ENCODE assay signal across 8 mouse cellular contexts in the genomic region with DNA sequence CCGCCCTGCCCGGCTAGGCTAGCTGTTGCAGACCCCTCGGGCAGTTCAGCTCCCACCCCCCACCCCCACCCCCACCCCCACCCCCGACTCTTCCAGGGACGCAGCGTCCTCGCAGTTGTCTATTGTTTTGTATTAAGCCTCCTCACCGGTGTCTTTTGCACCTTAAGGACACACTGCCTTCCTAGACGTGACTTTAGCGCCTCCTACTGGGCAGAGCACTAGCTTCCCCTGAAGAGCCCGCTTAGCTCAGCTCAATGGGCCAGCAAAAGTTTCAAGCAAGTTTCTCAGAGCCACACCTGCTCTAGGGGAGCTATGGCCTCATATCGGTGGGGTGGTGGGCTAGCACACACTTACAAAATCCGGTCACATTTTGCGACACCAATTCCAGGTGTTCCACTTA. TPM values are rescaled to one million over a fixed set of nuclear protein-coding genes. Genes with fewer than 3 reads are reported as not detected.
DNase-seq lines count a peak whose midpoint lies in the region; ATAC-seq and TF ChIP-seq lines count a peak whose summit lies in the region.

No protein-coding gene starts in this region.

- ATAC-seq in embryonic facial prominence, embryonic 12.5 days (ENCODE audit: insufficient number of reproducible peaks, insufficient read depth, low FRiP score, low TSS enrichment): no peak

- H3K4me1 ChIP-seq in MEL (ENCODE audit: control insufficient read depth in 1 of 2, insufficient read depth in 2 of 2, low read length in 2 of 2): peaks cover 8 to 22% of the 10 kb centered on the region in 2 experiments
- H3K4me1 ChIP-seq in embryonic facial prominence, embryonic 12.5 days: no peaks in the 10 kb centered on the region
- H3K4me1 ChIP-seq in megakaryocyte, embryonic 14.5 days: peaks cover 45% of the 10 kb centered on the region

- H3K9me3 ChIP-seq in MEL (replicated peaks; ENCODE audit: insufficient read depth, low read length): no peaks in the 10 kb centered on the region
- no peaks in the 10 kb centered on the region for H3K9me3 ChIP-seq in embryonic facial prominence, embryonic 12.5 days
- H3K9me3 ChIP-seq in megakaryocyte, embryonic 14.5 days: no peaks in the 10 kb centered on the region

- no peak for TF ChIP-seq POLR2A in MEL (IDR thresholded peaks at IDR 0.05; ENCODE audit: control insufficient read depth in 1 of 2, insufficient read depth in 1 of 2, low read depth in 1 of 2, low read length in 2 of 2, poor library complexity in 1 of 2)

- peak; percentile 95 for TF ChIP-seq RAD21 in MEL (IDR thresholded peaks at IDR 0.05; ENCODE audit: low read depth, low read length)

- peak overlapping the region in 1 of 2 experiments; percentile 21; a peak in 1 of 4 replicates for H3K4me3 ChIP-seq in MEL (ENCODE audit: control insufficient read depth in 1 of 2, insufficient read depth in 1 of 2, low read depth in 2 of 2, low read length in 2 of 2)
- H3K4me3 ChIP-seq in embryonic facial prominence, embryonic 12.5 days: 0 out of 2 replicates have a peak overlapping the region, but pooled peaks have one; percentile 10
- H3K4me3 ChIP-seq in megakaryocyte, embryonic 14.5 days (replicated peaks): peak overlapping the region; percentile 86

- peak; percentile 96 for DNase-seq in MEL (ENCODE audit: low read depth, low spot score)
- peak; percentile 83 to 88 for DNase-seq in adrenal gland, postnatal 36 days
- DNase-seq in heart, postnatal 4 days: peak; percentile 83
- peak; percentile 43 to 47 for DNase-seq in layer of hippocampus, postnatal 36 days
- DNase-seq in right cerebral cortex, postnatal 14 days: peak; percentile 75
- peak; percentile 36 to 65 for DNase-seq in urinary bladder, postnatal 36 days (ENCODE audit: low spot score in 2 of 2)

- TF ChIP-seq CTCF in MEL (IDR thresholded peaks at IDR 0.05 in 2 of 3, conservative IDR thresholded peaks at IDR 0.05 in 1 of 3; ENCODE audit: control insufficient read depth in 1 of 3, insufficient read depth in 1 of 3, low read depth in 2 of 3, low read length in 3 of 3, poor library complexity in 1 of 3, severe bottlenecking in 1 of 3): peak; percentile 95 to 98 (median 97)

- peak overlapping the region; percentile 68 for H3K9ac ChIP-seq in MEL (ENCODE audit: control insufficient read depth, low read depth, low read length, poor library complexity, severe bottlenecking)
- no peak overlapping the region for H3K9ac ChIP-seq in embryonic facial prominence, embryonic 12.5 days

- WGBS in embryonic facial prominence, embryonic 12.5 days: 6% methylated on average over 14 of the region's 14 CpGs

- H3K79me2 ChIP-seq in MEL (ENCODE audit: control insufficient read depth, insufficient read depth, low read length, poor library complexity): no peaks in the 10 kb centered on the region

- no peak for TF ChIP-seq EP300 in MEL (IDR thresholded peaks at IDR 0.05; ENCODE audit: low read depth in 1 of 2, low read length in 2 of 2)

- H3K36me3 ChIP-seq in MEL (ENCODE audit: control insufficient read depth in 1 of 2, insufficient read depth in 2 of 2, low read length in 2 of 2): peaks cover 0 to 12% of the 10 kb centered on the region in 2 experiments; a peak in 2 of 4 replicates
- H3K36me3 ChIP-seq in embryonic facial prominence, embryonic 12.5 days: no peaks in the 10 kb centered on the region
- no peaks in the 10 kb centered on the region for H3K36me3 ChIP-seq in megakaryocyte, embryonic 14.5 days (replicated peaks; ENCODE audit: low read length)

- H3K27me3 ChIP-seq in MEL (ENCODE audit: control insufficient read depth in 1 of 2, insufficient read depth in 2 of 2, low read length in 2 of 2): no peaks in the 10 kb centered on the region
- H3K27me3 ChIP-seq in embryonic facial prominence, embryonic 12.5 days: 0 out of 2 replicates have a peak, but pooled peaks cover 3% of the 10 kb centered on the region
- peaks cover 15% of the 10 kb centered on the region for H3K27me3 ChIP-seq in megakaryocyte, embryonic 14.5 days (replicated peaks)

- no peak overlapping the region for H3K27ac ChIP-seq in MEL (ENCODE audit: control insufficient read depth, low read depth, low read length)
- H3K27ac ChIP-seq in embryonic facial prominence, embryonic 12.5 days: no peak overlapping the region

- peak overlapping the region; percentile 36 for H3K4me2 ChIP-seq in embryonic facial prominence, embryonic 12.5 days (replicated peaks)

TF ChIP-seq in MEL, 35 proteins besides CTCF, POLR2A, EP300 and RAD21:
- TF ChIP-seq HCFC1 (IDR thresholded peaks at IDR 0.05; ENCODE audit: low read depth, low read length) (peak; percentile 26; the same call in 1 of the 2 replicates), TAL1 (IDR thresholded peaks at IDR 0.05; ENCODE audit: low read length) (no peak), RCOR1 (IDR thresholded peaks at IDR 0.05; ENCODE audit: low read depth, low read length) (no peak; the same call in 1 of the 2 replicates), NELFE (IDR thresholded peaks at IDR 0.05; ENCODE audit: low read depth, low read length) (0 out of 2 replicates have a peak, but pooled peaks have one; percentile 4), JUND (IDR thresholded peaks at IDR 0.05; ENCODE audit: low read depth, low read length) (no peak), ZNF384 (IDR thresholded peaks at IDR 0.05; ENCODE audit: low read depth, low read length) (peak; percentile 41; the same call in 1 of the 2 replicates), ZC3H11A (IDR thresholded peaks at IDR 0.05; ENCODE audit: low read depth, low read length) (peak; percentile 91), SIN3A (IDR thresholded peaks at IDR 0.05; ENCODE audit: low read length) (peak; percentile 71), SMC3 (IDR thresholded peaks at IDR 0.05; ENCODE audit: low read depth, low read length) (peak; percentile 89), ELF1 (IDR thresholded peaks at IDR 0.05; ENCODE audit: low read depth, low read length) (0 out of 2 replicates have a peak, but pooled peaks have one; percentile 10)

RNA-seq across cellular contexts. Expression of gene Ap1b1, which starts 11.0 kb away (rescaled TPM):
- 55.1 and 60.1 TPM in 2 replicates for total RNA-seq in MEL (2012; rRNA removed)
- polyA plus RNA-seq in MEL (2012; ENCODE audit: insufficient read depth in 1 of 2, insufficient read length in 2 of 2, low read depth in 1 of 2, low replicate concordance in 2 of 2, missing spikeins in 1 of 2): 10 to 100 TPM in 1 of 2 experiments, not detected in 1; 79.3 TPM
- total RNA-seq in adrenal gland, postnatal 36 days (2021): 10 to 100 TPM; 59.6 to 59.7 TPM
- 54.8 and 55.3 TPM in 2 replicates for polyA plus RNA-seq in embryonic facial prominence, embryonic 12.5 days (2016; fragmentation: Nextera tagmentation; extraction: Ambion mirVana)
- 10 to 100 TPM; 45.6 to 45.7 TPM for total RNA-seq in heart, postnatal 4 days (2021)
- total RNA-seq in layer of hippocampus, postnatal 36 days (2021): 100 to 1,000 TPM; 142 to 146 TPM
- 57.8 and 66.6 TPM in 2 replicates for polyA plus RNA-seq in megakaryocyte, embryonic 14.5 days (2012; ENCODE audit: insufficient read depth, low replicate concordance)

RNA-seq across cellular contexts. Expression of gene Nefh, which starts 27.8 kb away (rescaled TPM):
- not detected in 2 replicates for total RNA-seq in MEL (2012; rRNA removed)
- under 1 TPM in 1 of 2 experiments, not detected in 1; 0.03 TPM for polyA plus RNA-seq in MEL (2012; ENCODE audit: insufficient read depth in 1 of 2, insufficient read length in 2 of 2, low read depth in 1 of 2, low replicate concordance in 2 of 2, missing spikeins in 1 of 2)
- total RNA-seq in adrenal gland, postnatal 36 days (2021): 1 to 10 TPM; 1.4 TPM
- polyA plus RNA-seq in embryonic facial prominence, embryonic 12.5 days (2016; fragmentation: Nextera tagmentation; extraction: Ambion mirVana): 0.65 and 1.0 TPM in 2 replicates
- total RNA-seq in heart, postnatal 4 days (2021): not detected
- total RNA-seq in layer of hippocampus, postnatal 36 days (2021): 10 to 100 TPM; 38.5 to 44.9 TPM
- 3.8 and 7.2 TPM in 2 replicates for polyA plus RNA-seq in megakaryocyte, embryonic 14.5 days (2012; ENCODE audit: insufficient read depth, low replicate concordance)

Comparison
In these comparisons a context has a peak if more than half of its experiments do, and no peak if none do; other contexts are left out.
1. DNase-seq: peak in every context shown above with its lines; median percentile 96 in MEL; 86 in adrenal gland, postnatal 36 days; 83 in heart, postnatal 4 days; 75 in right cerebral cortex, postnatal 14 days; 50 in urinary bladder, postnatal 36 days; 45 in layer of hippocampus, postnatal 36 days.
2. RNA of gene Nefh, which starts 27.8 kb away (total RNA-seq): 38.5 to 44.9 TPM in layer of hippocampus, postnatal 36 days; 1.4 TPM in adrenal gland, postnatal 36 days, not detected in MEL and not detected in heart, postnatal 4 days; every median in the first group is over 10 times any median in the second.